Mouse (Mus musculus) embryonic facial prominence, embryonic 10.5 days (tissue): Measurements from ENCODE around the gene Adat1. TPM values are rescaled to one million over a fixed set of nuclear protein-coding genes. Genes with fewer than 3 reads are reported as not detected.

ENCODE experiments used
- DNase-seq: peaks from one replicate; pipeline ENCODE4 v3.0.0-alpha.2; 2017; ENCODE audit warnings: low spot score
- H3K27ac ChIP-seq: fragments of 300-500 bp; sonication (generic); replicated peaks from 2 replicates; pipeline ENCODE4 v1.5.1; 2016; ENCODE audit warnings: mild to moderate bottlenecking
- H3K27me3 ChIP-seq: fragments of 300-500 bp; sonication (generic); replicated peaks from 2 replicates; pipeline ENCODE4 v1.6.1; 2016; ENCODE audit warnings: low read depth, mild to moderate bottlenecking; ENCODE audit not compliant: poor library complexity, severe bottlenecking
- H3K36me3 ChIP-seq: fragments of 300-500 bp; sonication (generic); replicated peaks from 2 replicates; pipeline ENCODE4 v1.6.1; 2016; ENCODE audit warnings: mild to moderate bottlenecking, moderate library complexity
- H3K4me1 ChIP-seq: fragments of 300-500 bp; sonication (generic); 2 replicates; pipeline ENCODE4 v1.6.1; 2016
- H3K4me3 ChIP-seq: fragments of 300-500 bp; sonication (generic); 2 replicates; pipeline ENCODE4 v1.5.1; 2016; ENCODE audit warnings: mild to moderate bottlenecking, moderate library complexity
- H3K9me3 ChIP-seq: fragments of 300-500 bp; sonication (generic); 2 replicates; pipeline ENCODE4 v1.6.1; 2016; ENCODE audit warnings: mild to moderate bottlenecking
- WGBS: fragments of 180-500 bp; shearing (Covaris S2); methylation state at CpG from one replicate; pipeline ENCODE4 v1.1.7; 2016; 5-methylcytosine and 5-hydroxymethylcytosine counted together
- polyA plus RNA-seq: library from polyadenylated mRNA; unstranded; fragments of >200 nt; fragmentation: Nextera tagmentation; extraction: Ambion mirVana; gene quantifications from 2 replicates; pipeline ENCODE4 v1.2.1, GENCODE M21; 2016

Adat1 gene
- polyA plus RNA-seq, 1 experiment from 2014 or later = 15.7 TPM

- DNase-seq = no peak
- H3K4me3 ChIP-seq = no peak overlapping the region
- H3K36me3 ChIP-seq = peaks cover 94% of the 10 kb centered on the region
- H3K4me1 ChIP-seq = peaks cover 3% of the 10 kb centered on the region
- no peaks in the 10 kb centered on the region for H3K27me3 ChIP-seq
- no peaks in the 10 kb centered on the region for H3K9me3 ChIP-seq
- no peak overlapping the region for H3K27ac ChIP-seq
Observed at GRCm38 (mm10) chr8:112004754-112005153, 12.7 kb upstream of the Adat1 start.

GRCm38 (mm10) chr8:111992703-111993039 is 569 bp upstream of the Adat1 start:
- Histone ChIP-seq H3K27ac (no peak overlapping the region), H3K9me3 (no peaks in the 10 kb centered on the region), H3K27me3 (no peaks in the 10 kb centered on the region), H3K36me3 (peaks cover 73% of the 10 kb centered on the region), H3K4me1 (peaks cover 10% of the 10 kb centered on the region), H3K4me3 (peak overlapping the region; percentile 88)
- DNase-seq = no peak
- WGBS = 76% methylated on average over 3 of the region's 3 CpGs

GRCm38 (mm10) chr8:111991278-111991677 is 824 bp downstream of the Adat1 start:
- peak overlapping the region; percentile 88 for H3K4me3 ChIP-seq
- H3K9me3 ChIP-seq = no peaks in the 10 kb centered on the region
- H3K27ac ChIP-seq = peak overlapping the region; percentile 88; the same call in 1 of the 2 replicates
- H3K4me1 ChIP-seq = peaks cover 10% of the 10 kb centered on the region
- peaks cover 70% of the 10 kb centered on the region for H3K36me3 ChIP-seq
- H3K27me3 ChIP-seq = no peaks in the 10 kb centered on the region
- no peak for DNase-seq
- 71% methylated on average over 8 of the region's 8 CpGs for WGBS

GRCm38 (mm10) chr8:111989911-111990310 is 2.2 kb downstream of the Adat1 start:
- H3K4me1 ChIP-seq = peaks cover 10% of the 10 kb centered on the region
- WGBS = 22% methylated on average over 7 of the region's 7 CpGs
- DNase-seq = peak; percentile 84
- H3K4me3 ChIP-seq = no peak overlapping the region
- peaks cover 70% of the 10 kb centered on the region for H3K36me3 ChIP-seq
- no peaks in the 10 kb centered on the region for H3K9me3 ChIP-seq
- no peaks in the 10 kb centered on the region for H3K27me3 ChIP-seq
- no peak overlapping the region for H3K27ac ChIP-seq

- DNase-seq = no peak
- 89% methylated on average over 10 of the region's 10 CpGs for WGBS
- H3K4me3 ChIP-seq = no peak overlapping the region
- no peaks in the 10 kb centered on the region for H3K9me3 ChIP-seq
- H3K27ac ChIP-seq = no peak overlapping the region
- H3K4me1 ChIP-seq = no peaks in the 10 kb centered on the region
- peaks cover 84% of the 10 kb centered on the region for H3K36me3 ChIP-seq
- H3K27me3 ChIP-seq = no peaks in the 10 kb centered on the region
Observed at GRCm38 (mm10) chr8:111984511-111984910, 7.6 kb downstream of the Adat1 start.

- no peak for DNase-seq
- H3K27me3 ChIP-seq = no peaks in the 10 kb centered on the region
- H3K4me3 ChIP-seq = no peak overlapping the region
- H3K36me3 ChIP-seq = peaks cover 82% of the 10 kb centered on the region
- H3K4me1 ChIP-seq = no peaks in the 10 kb centered on the region
- H3K9me3 ChIP-seq = no peaks in the 10 kb centered on the region
- no peak overlapping the region for H3K27ac ChIP-seq
- WGBS = 76% methylated on average over 7 of the region's 7 CpGs
Observed at GRCm38 (mm10) chr8:111982116-111982515, 10.0 kb downstream of the Adat1 start.

- Histone ChIP-seq H3K36me3 (peaks cover 85% of the 10 kb centered on the region), H3K4me3 (no peak overlapping the region), H3K9me3 (peaks cover 12% of the 10 kb centered on the region), H3K27ac (no peak overlapping the region), H3K4me1 (no peaks in the 10 kb centered on the region), H3K27me3 (no peaks in the 10 kb centered on the region)
- DNase-seq = no peak
- 85% methylated on average over 10 of the region's 10 CpGs for WGBS
Observed at GRCm38 (mm10) chr8:111978147-111978546, 14.0 kb downstream of the Adat1 start.

GRCm38 (mm10) chr8:111976326-111976725 is 15.8 kb downstream of the Adat1 start:
- H3K4me3 ChIP-seq = no peak overlapping the region
- H3K27me3 ChIP-seq = no peaks in the 10 kb centered on the region
- no peak overlapping the region for H3K27ac ChIP-seq
- H3K4me1 ChIP-seq = no peaks in the 10 kb centered on the region
- H3K36me3 ChIP-seq = peaks cover 86% of the 10 kb centered on the region
- peaks cover 12% of the 10 kb centered on the region for H3K9me3 ChIP-seq
- no peak for DNase-seq
- WGBS = 86% methylated on average over 2 of the region's 2 CpGs

- 87% methylated on average over 2 of the region's 2 CpGs for WGBS
- Histone ChIP-seq H3K27ac (no peak overlapping the region), H3K4me1 (no peaks in the 10 kb centered on the region)
Observed at GRCm38 (mm10) chr8:111975706-111976105, 16.4 kb downstream of the Adat1 start.

GRCm38 (mm10) chr8:111974138-111974537 is 18.0 kb downstream of the Adat1 start:
- Histone ChIP-seq H3K4me1 (no peaks in the 10 kb centered on the region), H3K27me3 (no peaks in the 10 kb centered on the region), H3K27ac (no peak overlapping the region), H3K4me3 (no peak overlapping the region), H3K36me3 (peaks cover 88% of the 10 kb centered on the region), H3K9me3 (peaks cover 12% of the 10 kb centered on the region)
- DNase-seq = no peak
- 97% methylated on average over 12 of the region's 12 CpGs for WGBS

More at GRCm38 (mm10) chr8:111975706-111976105, 16.4 kb downstream of the Adat1 start:
- H3K27me3 ChIP-seq = no peaks in the 10 kb centered on the region
- no peak overlapping the region for H3K4me3 ChIP-seq
- H3K9me3 ChIP-seq = peaks cover 12% of the 10 kb centered on the region
- peaks cover 86% of the 10 kb centered on the region for H3K36me3 ChIP-seq
- DNase-seq = no peak

GRCm38 (mm10) chr8:111968991-111969390 is 23.1 kb downstream of the Adat1 start:
- Histone ChIP-seq H3K9me3 (peaks cover 8% of the 10 kb centered on the region), H3K27me3 (no peaks in the 10 kb centered on the region), H3K4me3 (no peak overlapping the region), H3K27ac (no peak overlapping the region), H3K4me1 (no peaks in the 10 kb centered on the region), H3K36me3 (peaks cover 71% of the 10 kb centered on the region)
- no peak for DNase-seq
- 36% methylated on average over 5 of the region's 5 CpGs for WGBS

- Histone ChIP-seq H3K4me3 (no peak overlapping the region), H3K27ac (no peak overlapping the region), H3K36me3 (peaks cover 67% of the 10 kb centered on the region), H3K27me3 (no peaks in the 10 kb centered on the region), H3K4me1 (peaks cover 2% of the 10 kb centered on the region; the same call in 1 of the 2 replicates), H3K9me3 (peaks cover 4% of the 10 kb centered on the region; the same call in 1 of the 2 replicates)
- DNase-seq = no peak
- 87% methylated on average over 10 of the region's 10 CpGs for WGBS
Observed at GRCm38 (mm10) chr8:111968541-111968940, 23.6 kb downstream of the Adat1 start.

- Histone ChIP-seq H3K36me3 (peaks cover 55% of the 10 kb centered on the region), H3K9me3 (no peaks in the 10 kb centered on the region), H3K4me3 (no peak overlapping the region), H3K27ac (no peak overlapping the region), H3K27me3 (no peaks in the 10 kb centered on the region), H3K4me1 (peaks cover 9% of the 10 kb centered on the region; the same call in 1 of the 2 replicates)
- DNase-seq = no peak
- 87% methylated on average over 5 of the region's 5 CpGs for WGBS
Observed at GRCm38 (mm10) chr8:111967246-111967870, 24.7 kb downstream of the Adat1 start.
